Mouse (Mus musculus) liver, embryonic 14.5 days (tissue): ENCODE measurements around the gene Dnah8. TPM values are rescaled to one million over a fixed set of nuclear protein-coding genes. Genes with fewer than 3 reads are reported as not detected.

ENCODE experiments used
- ATAC-seq: fragments of 200-750 bp; cut with Nextera tagmentation; 2 replicates; pipeline ENCODE4 v1.8.0; 2017; ENCODE audit warnings: moderate number of reproducible peaks, mild to moderate bottlenecking, moderate library complexity; ENCODE audit not compliant: insufficient read depth
- DNase-seq, 3 experiments: peaks; one replicate each; pipeline ENCODE4 v3.0.0-alpha.2; 2012 to 2013; ENCODE audit warnings: low read depth in 3 of 3, low spot score in 3 of 3
- H3K27ac ChIP-seq: fragments of 300-500 bp; sonication (generic); 2 replicates; pipeline ENCODE4 v1.5.1; 2014; ENCODE audit warnings: moderate library complexity, mild to moderate bottlenecking, control low read depth, inconsistent platforms
- H3K27me3 ChIP-seq: fragments of 300-500 bp; sonication (generic); 2 replicates; pipeline ENCODE4 v1.6.1; 2014; ENCODE audit warnings: mild to moderate bottlenecking, low read length, moderate library complexity; ENCODE audit not compliant: control insufficient read depth, insufficient read depth
- H3K36me3 ChIP-seq: fragments of 300-500 bp; sonication (generic); replicated peaks from 2 replicates; pipeline ENCODE4 v1.6.1; 2014; ENCODE audit warnings: low read depth; ENCODE audit not compliant: control insufficient read depth, insufficient read depth
- H3K4me1 ChIP-seq, 2 experiments: fragments of 200-500 bp in 1 of 2; fragments of 300-500 bp in 1 of 2; sonication (generic) in 1 of 2; replicated peaks; 2 replicates each; pipeline ENCODE4 v1.6.1; 2012 to 2014; ENCODE audit warnings: antibody characterized with exemption in 1 of 2, inconsistent platforms in 1 of 2, low read length in 1 of 2; ENCODE audit not compliant: control insufficient read depth in 2 of 2, insufficient read depth in 2 of 2
- H3K4me2 ChIP-seq: fragments of 300-500 bp; sonication (generic); 2 replicates; pipeline ENCODE4 v1.6.1; 2014; ENCODE audit warnings: low read depth, mild to moderate bottlenecking, control low read depth, moderate library complexity
- H3K4me3 ChIP-seq, 2 experiments: fragments of 200-500 bp in 1 of 2; fragments of 300-500 bp in 1 of 2; sonication (generic) in 1 of 2; 2 replicates each; pipeline ENCODE4 v1.5.1; 2012 to 2014; ENCODE audit warnings: low read depth in 2 of 2, low read length in 2 of 2, mild to moderate bottlenecking in 2 of 2, control low read depth in 1 of 2, inconsistent platforms in 1 of 2, moderate library complexity in 1 of 2; ENCODE audit not compliant: insufficient read depth in 1 of 2
- H3K9ac ChIP-seq: fragments of 300-500 bp; sonication (generic); replicated peaks from 2 replicates; pipeline ENCODE4 v1.6.1; 2014; ENCODE audit warnings: mild to moderate bottlenecking, control low read depth, moderate library complexity
- H3K9me3 ChIP-seq: fragments of 300-500 bp; sonication (generic); 2 replicates; pipeline ENCODE4 v1.6.1; 2016; ENCODE audit warnings: low read length, mixed read lengths; ENCODE audit not compliant: control insufficient read depth
- CTCF ChIP-seq: IDR thresholded peaks from 2 replicates; pipeline ENCODE4 v1.5.1; 2016; ENCODE audit warnings: antibody characterized with exemption, low read depth, control low read depth
- EP300 ChIP-seq: IDR thresholded peaks from 2 replicates; pipeline ENCODE4 v1.6.1; 2016; ENCODE audit warnings: antibody characterized with exemption, low read depth
- WGBS: fragments of 180-500 bp; shearing (Covaris S2); extraction: QIAGEN DNeasy Blood & Tissue Kit; methylation state at CpG from one replicate; pipeline ENCODE4 v1.1.7; 2014; ENCODE audit not compliant: insufficient replicate concordance; 5-methylcytosine and 5-hydroxymethylcytosine counted together
- polyA plus RNA-seq, 2 experiments: library from polyadenylated mRNA; depleted of rRNA in 1 of 2; stranded (reverse) in 1 of 2; unstranded in 1 of 2; fragments of >200 nt; fragmentation: Nextera tagmentation in 1 of 2; extraction: Ambion mirVana in 1 of 2; gene quantifications; 2 replicates each; pipeline versions ENCODE4 v1.2.1 to v1.2.3; 2012 to 2014

The Dnah8 gene
- polyA plus RNA-seq, 2 experiments = 0.83 to 1.8 TPM

GRCm38 (mm10) chr17:30612075-30612859 lies 11.9 kb upstream of the Dnah8 start:
- Histone ChIP-seq H3K36me3 (peaks cover 4% of the 10 kb centered on the region), H3K27me3 (no peaks in the 10 kb centered on the region), H3K9ac (peak overlapping the region; percentile 94), H3K9me3 (no peaks in the 10 kb centered on the region), H3K27ac (peak overlapping the region; percentile 91), H3K4me3 (peak overlapping the region; percentile 68 to 89), H3K4me2 (peak overlapping the region; percentile 78), H3K4me1 (peaks cover 60 to 67% of the 10 kb centered on the region in 2 experiments)
- DNase-seq = peak; percentile 88 to 92 (median 90)
- WGBS = under 1% methylated on average over 34 of the region's 34 CpGs
- TF ChIP-seq EP300 = no peak
- peak; percentile 56 for TF ChIP-seq CTCF
- ATAC-seq = peak; percentile 93

- TF ChIP-seq EP300 (peak; percentile 91), CTCF (no peak)
- peak overlapping the region; percentile 76 for H3K27ac ChIP-seq
- H3K9ac ChIP-seq = peak overlapping the region; percentile 21; the same call in 1 of the 2 replicates
- peaks cover 58 to 64% of the 10 kb centered on the region in 2 experiments for H3K4me1 ChIP-seq
- peak; percentile 24; the same call in 1 of the 2 replicates for ATAC-seq
- H3K9me3 ChIP-seq = no peaks in the 10 kb centered on the region
- peaks cover 2% of the 10 kb centered on the region for H3K36me3 ChIP-seq
- DNase-seq = peak; percentile 55 to 71 (median 66)
- peak overlapping the region in 1 of 2 experiments; percentile 89; a peak in 1 of 4 replicates for H3K4me3 ChIP-seq
- H3K27me3 ChIP-seq = no peaks in the 10 kb centered on the region
- peak overlapping the region; percentile 66 for H3K4me2 ChIP-seq
Measured at GRCm38 (mm10) chr17:30613350-30613749, 10.8 kb upstream of the Dnah8 start.

GRCm38 (mm10) chr17:30616203-30616602 lies 8.0 kb upstream of the Dnah8 start:
- Histone ChIP-seq H3K4me3 (no peak overlapping the region), H3K4me2 (peak overlapping the region; percentile 48), H3K27ac (peak overlapping the region; percentile 71), H3K4me1 (peaks cover 37 to 39% of the 10 kb centered on the region in 2 experiments), H3K36me3 (no peaks in the 10 kb centered on the region), H3K9me3 (no peaks in the 10 kb centered on the region), H3K9ac (peak overlapping the region; percentile 9; the same call in 1 of the 2 replicates), H3K27me3 (no peaks in the 10 kb centered on the region)
- ATAC-seq = peak; percentile 44; the same call in 1 of the 2 replicates
- peak; percentile 92 for TF ChIP-seq EP300
- TF ChIP-seq CTCF = no peak
- WGBS = 38% methylated on average over 5 of the region's 5 CpGs
- DNase-seq = peak; percentile 53 to 76 (median 65)

GRCm38 (mm10) chr17:30618136-30618891 lies 5.8 kb upstream of the Dnah8 start:
- H3K4me3 ChIP-seq = no peak overlapping the region
- no peak for DNase-seq
- H3K27me3 ChIP-seq = no peaks in the 10 kb centered on the region
- 74% methylated on average over 3 of the region's 3 CpGs for WGBS
- H3K4me2 ChIP-seq = no peak overlapping the region
- no peaks in the 10 kb centered on the region for H3K9me3 ChIP-seq
- H3K4me1 ChIP-seq = peaks cover 31% of the 10 kb centered on the region in 2 experiments
- H3K9ac ChIP-seq = no peak overlapping the region
- no peak for ATAC-seq
- H3K27ac ChIP-seq = no peak overlapping the region
- H3K36me3 ChIP-seq = no peaks in the 10 kb centered on the region
- TF ChIP-seq EP300 = no peak
- no peak for TF ChIP-seq CTCF

DNA sequence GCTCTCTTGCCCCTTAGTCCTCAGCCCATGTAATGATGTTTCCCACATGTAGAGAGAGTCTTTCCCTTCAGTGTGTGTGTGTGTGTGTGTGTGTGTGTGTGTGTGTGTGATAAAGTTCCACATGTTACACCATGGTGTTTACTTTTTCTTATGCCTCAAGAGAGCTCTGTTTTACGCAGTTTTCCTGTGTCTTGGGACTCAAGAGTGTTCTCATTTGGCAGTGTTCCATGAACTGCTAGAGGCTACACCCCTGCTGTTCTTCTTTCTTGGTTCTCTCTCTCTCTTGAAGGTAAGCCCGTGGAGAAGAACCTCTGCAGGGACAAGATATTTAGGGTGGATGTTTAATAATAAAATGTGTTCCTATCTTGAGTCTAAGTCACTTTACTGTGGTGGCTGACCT lies 5.0 kb upstream of the Dnah8 start:
- Histone ChIP-seq H3K27ac (no peak overlapping the region), H3K9ac (no peak overlapping the region), H3K4me2 (no peak overlapping the region), H3K36me3 (no peaks in the 10 kb centered on the region), H3K9me3 (no peaks in the 10 kb centered on the region), H3K27me3 (no peaks in the 10 kb centered on the region), H3K4me3 (no peak overlapping the region), H3K4me1 (peaks cover 25% of the 10 kb centered on the region in 2 experiments)
- TF ChIP-seq EP300 (no peak), CTCF (no peak)
- 48% methylated on average over 2 of the region's 2 CpGs for WGBS
- ATAC-seq = no peak
- no peak for DNase-seq
